In the genomic region with DNA sequence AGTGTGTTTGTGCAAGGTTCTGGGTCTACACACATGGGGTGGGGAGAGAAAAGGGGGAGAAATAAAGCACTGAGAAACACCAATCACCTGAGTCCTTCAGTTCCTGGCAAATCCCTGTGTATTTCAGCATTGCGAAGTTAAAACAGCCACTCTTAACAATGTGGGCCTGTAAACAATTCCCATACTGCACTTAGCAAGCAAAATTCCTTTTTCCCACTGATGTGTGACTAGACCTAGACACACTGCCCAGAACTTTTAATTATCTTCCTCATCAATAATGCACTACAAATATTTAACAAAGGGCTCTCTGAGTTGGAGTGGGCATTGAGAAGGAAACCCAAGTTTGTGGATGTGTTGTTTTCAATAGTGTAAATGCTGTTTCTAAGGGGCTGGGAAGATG, we compare ENCODE assay signal across 20 mouse cellular contexts.
DNase-seq lines count a peak whose midpoint lies in the region; ATAC-seq and TF ChIP-seq lines count a peak whose summit lies in the region.
"Had no signal": no experiment of that assay in that cellular context is flagged by ENCODE, and none has a peak within 500 bp of the region (broad histone marks: within the 10 kb centered on the region; RNA-seq: fewer than 3 reads in every experiment).

No protein-coding gene starts in this region.

- no peak overlapping the region for H3K4me2 ChIP-seq in kidney, embryonic 15.5 days
- no peak overlapping the region for H3K4me2 ChIP-seq in kidney, postnatal 0 days (ENCODE audit: low read length)
- no peak overlapping the region for H3K4me2 ChIP-seq in kidney, embryonic 14.5 days (replicated peaks; ENCODE audit: low read depth, low read length)
- H3K4me2 ChIP-seq: embryonic facial prominence, embryonic 12.5 days; forebrain, embryonic 13.5 days; forebrain, embryonic 15.5 days had no signal

- no peak for TF ChIP-seq CTCF in kidney, postnatal 0 days (IDR thresholded peaks at IDR 0.05; ENCODE audit: low read depth)

- no peak for ATAC-seq in kidney, embryonic 15.5 days (replicated peaks; ENCODE audit: low FRiP score)
- ATAC-seq in kidney, postnatal 0 days (replicated peaks; ENCODE audit: low FRiP score, low read depth) = no peak
- no peak for ATAC-seq in kidney, embryonic 14.5 days (ENCODE audit: low FRiP score, low TSS enrichment)
- ATAC-seq: activated CD4-positive, CD25-positive, alpha-beta regulatory T cell, adult 4 months; forebrain, embryonic 13.5 days; forebrain, embryonic 15.5 days; Patski had no signal

- peaks cover 10% of the 10 kb centered on the region for H3K4me1 ChIP-seq in kidney, embryonic 15.5 days
- no peaks in the 10 kb centered on the region for H3K4me1 ChIP-seq in kidney, postnatal 0 days (replicated peaks; ENCODE audit: insufficient read depth, low read length)
- H3K4me1 ChIP-seq in kidney, embryonic 14.5 days (ENCODE audit: control insufficient read depth, insufficient read depth, low read length) = 0 out of 2 replicates have a peak, but pooled peaks cover 6% of the 10 kb centered on the region
- H3K4me1 ChIP-seq: embryonic facial prominence, embryonic 10.5 days; embryonic facial prominence, embryonic 12.5 days; forebrain, embryonic 13.5 days; forebrain, embryonic 15.5 days had no signal

- no peak overlapping the region for H3K9ac ChIP-seq in kidney, embryonic 15.5 days
- no peak overlapping the region for H3K9ac ChIP-seq in kidney, postnatal 0 days (ENCODE audit: low read depth, low read length)
- no peak overlapping the region for H3K9ac ChIP-seq in kidney, embryonic 14.5 days (ENCODE audit: low read depth, low read length)
- H3K9ac ChIP-seq: embryonic facial prominence, embryonic 12.5 days; forebrain, embryonic 13.5 days; forebrain, embryonic 15.5 days had no signal

- H3K27ac ChIP-seq in kidney, embryonic 15.5 days = peak overlapping the region; percentile 48; the same call in 1 of the 2 replicates
- 0 out of 2 replicates have a peak overlapping the region, but pooled peaks have one; percentile 38 for H3K27ac ChIP-seq in kidney, postnatal 0 days
- H3K27ac ChIP-seq in kidney, embryonic 14.5 days (ENCODE audit: low read depth, low read length) = no peak overlapping the region
- H3K27ac ChIP-seq: embryonic facial prominence, embryonic 10.5 days; embryonic facial prominence, embryonic 12.5 days; forebrain, embryonic 13.5 days; forebrain, embryonic 15.5 days had no signal

- 73% methylated on average over 1 of the region's 1 CpGs for WGBS in kidney, embryonic 15.5 days
- 63% methylated on average over 1 of the region's 1 CpGs for WGBS in kidney, postnatal 0 days
- 77% methylated on average over 1 of the region's 1 CpGs for whole genome bisulfite sequencing in kidney, embryonic 14.5 days

- no peak for DNase-seq in kidney, adult 18-20 months
- DNase-seq in kidney, postnatal 0 days (ENCODE audit: low spot score) = no peak
- DNase-seq in Muller cell, postnatal 12 days (ENCODE audit: inconsistent ontology term) = peak; percentile 31
- no peak for DNase-seq in layer of hippocampus, postnatal 36 days
- DNase-seq: adrenal gland, adult 8-10 months; adrenal gland, postnatal 14 days; adrenal gland, postnatal 36 days; cerebellum, adult 11-12 months; cerebellum, adult 2 months; cerebellum, adult 9-10 months; cerebellum, postnatal 10 days; cerebellum, postnatal 25 days had no signal

- H3K27me3 ChIP-seq in kidney, embryonic 15.5 days = no peaks in the 10 kb centered on the region
- no peaks in the 10 kb centered on the region for H3K27me3 ChIP-seq in kidney, postnatal 0 days (ENCODE audit: insufficient read depth, low read length)
- H3K27me3 ChIP-seq in kidney, embryonic 14.5 days (ENCODE audit: control insufficient read depth, insufficient read depth, low read length) = no peaks in the 10 kb centered on the region
- H3K27me3 ChIP-seq: embryonic facial prominence, embryonic 12.5 days; forebrain, embryonic 13.5 days; forebrain, embryonic 15.5 days; Patski had no signal

- no peaks in the 10 kb centered on the region for H3K9me3 ChIP-seq in kidney, embryonic 15.5 days (replicated peaks)
- H3K9me3 ChIP-seq in kidney, postnatal 0 days (replicated peaks; ENCODE audit: low read length) = no peaks in the 10 kb centered on the region
- H3K9me3 ChIP-seq in kidney, embryonic 14.5 days (ENCODE audit: control insufficient read depth, low read length) = no peaks in the 10 kb centered on the region
- H3K9me3 ChIP-seq: embryonic facial prominence, embryonic 10.5 days; forebrain, embryonic 13.5 days; forebrain, embryonic 15.5 days had no signal

- H3K36me3 ChIP-seq in kidney, embryonic 15.5 days = no peaks in the 10 kb centered on the region
- H3K36me3 ChIP-seq in kidney, postnatal 0 days (ENCODE audit: insufficient read depth, low read length) = no peaks in the 10 kb centered on the region
- no peaks in the 10 kb centered on the region for H3K36me3 ChIP-seq in kidney, embryonic 14.5 days (ENCODE audit: control insufficient read depth, insufficient read depth, low read length)
- H3K36me3 ChIP-seq: embryonic facial prominence, embryonic 10.5 days; embryonic facial prominence, embryonic 12.5 days; forebrain, embryonic 15.5 days had no signal

- H3K4me3 ChIP-seq in kidney, embryonic 15.5 days (replicated peaks) = no peak overlapping the region
- H3K4me3 ChIP-seq in kidney, postnatal 0 days (replicated peaks; ENCODE audit: low read depth, low read length) = no peak overlapping the region
- H3K4me3 ChIP-seq in kidney, embryonic 14.5 days (ENCODE audit: low read length) = no peak overlapping the region
- H3K4me3 ChIP-seq: embryonic facial prominence, embryonic 10.5 days; embryonic facial prominence, embryonic 12.5 days; forebrain, embryonic 13.5 days; forebrain, embryonic 15.5 days had no signal
